Mouse (Mus musculus) hindbrain, postnatal 0 days (tissue): ENCODE data around the gene Jak2. TPM values are rescaled to one million over a fixed set of nuclear protein-coding genes. Genes with fewer than 3 reads are reported as not detected.

Experiments used
- ATAC-seq: fragments of 200-750 bp; cut with Nextera tagmentation; 2 replicates; pipeline ENCODE4 v1.8.0; 2017; ENCODE audit warnings: mild to moderate bottlenecking, moderate TSS enrichment, moderate library complexity
- DNase-seq: peaks from one replicate; pipeline ENCODE4 v3.0.0-alpha.2; 2015; ENCODE audit warnings: low spot score
- H3K27ac ChIP-seq: fragments of 300-500 bp; sonication (generic); 2 replicates; pipeline ENCODE4 v1.5.1; 2014; ENCODE audit warnings: mild to moderate bottlenecking
- H3K27me3 ChIP-seq: fragments of 300-500 bp; sonication (generic); 2 replicates; pipeline ENCODE4 v1.6.1; 2014; ENCODE audit warnings: low read length, mixed read lengths; ENCODE audit not compliant: insufficient read depth
- H3K36me3 ChIP-seq: fragments of 300-500 bp; sonication (generic); 2 replicates; pipeline ENCODE4 v1.6.1; 2014; ENCODE audit warnings: low read length, mixed read lengths; ENCODE audit not compliant: insufficient read depth
- H3K4me1 ChIP-seq: fragments of 300-500 bp; sonication (generic); 2 replicates; pipeline ENCODE4 v1.6.1; 2014; ENCODE audit warnings: antibody characterized with exemption, low read length, mixed read lengths; ENCODE audit not compliant: insufficient read depth
- H3K4me2 ChIP-seq: fragments of 300-500 bp; sonication (generic); 2 replicates; pipeline ENCODE4 v1.6.1; 2014; ENCODE audit warnings: low read depth, mild to moderate bottlenecking, low read length, moderate library complexity, mixed read lengths
- H3K4me3 ChIP-seq: fragments of 300-500 bp; sonication (generic); 2 replicates; pipeline ENCODE4 v1.5.1; 2014; ENCODE audit warnings: low read length
- H3K9ac ChIP-seq: fragments of 300-500 bp; sonication (generic); replicated peaks from 2 replicates; pipeline ENCODE4 v1.6.1; 2014; ENCODE audit warnings: mild to moderate bottlenecking, low read length, moderate library complexity, mixed read lengths
- H3K9me3 ChIP-seq: fragments of 300-500 bp; sonication (generic); 2 replicates; pipeline ENCODE4 v1.6.1; 2016; ENCODE audit warnings: low read length, mixed read lengths
- CTCF ChIP-seq: IDR thresholded peaks from 2 replicates; pipeline ENCODE4 v1.5.1; 2016; ENCODE audit warnings: antibody characterized with exemption, control low read depth, low read depth
- WGBS: fragments of 180-500 bp; shearing (Covaris S2); extraction: QIAGEN DNeasy Blood & Tissue Kit; methylation state at CpG from one replicate; pipeline ENCODE4 v1.1.7; 2014; 5-methylcytosine and 5-hydroxymethylcytosine counted together
- polyA plus RNA-seq: library from polyadenylated mRNA; unstranded; fragments of >200 nt; fragmentation: Nextera tagmentation; extraction: Ambion mirVana; gene quantifications from 2 replicates; pipeline ENCODE4 v1.2.1, GENCODE M21; 2015
- total RNA-seq: library from RNA; depleted of rRNA; stranded (reverse); fragments of >200 nt; gene quantifications from 2 replicates; pipeline ENCODE4 v1.2.3, GENCODE M21; 2014

The Jak2 gene
- total and polyA plus RNA-seq, 2 experiments from 2014 or later = 9.8 to 18.8 TPM

- WGBS = 1% methylated on average over 23 of the region's 23 CpGs
- Histone ChIP-seq H3K4me3 (peak within 1 kb of the TSS; percentile 44), H3K36me3 (no peaks in the 10 kb centered on the region), H3K27ac (peak within 1 kb of the TSS; percentile 52), H3K9ac (peak within 1 kb of the TSS; percentile 57), H3K27me3 (no peaks in the 10 kb centered on the region), H3K4me2 (peak within 1 kb of the TSS; percentile 60), H3K4me1 (no peaks in the 10 kb centered on the region), H3K9me3 (no peaks in the 10 kb centered on the region)
- ATAC-seq = peak; percentile 93
- peak; percentile 77 for DNase-seq
- TF ChIP-seq CTCF = no peak
Observed at GRCm38 (mm10) chr19:29334068-29334745, 82.6 kb downstream of the Jak2 start, which contains the start of gene Rln1. TSS of gene Rln1 (minus strand) at chr19:29334670.

- no peaks in the 10 kb centered on the region for H3K4me1 ChIP-seq
- no peaks in the 10 kb centered on the region for H3K9me3 ChIP-seq
- no peaks in the 10 kb centered on the region for H3K27me3 ChIP-seq
- H3K27ac ChIP-seq = no peak overlapping the region
- no peak overlapping the region for H3K4me2 ChIP-seq
- no peak for ATAC-seq
- H3K9ac ChIP-seq = no peak overlapping the region
- no peak overlapping the region for H3K4me3 ChIP-seq
- WGBS = 91% methylated on average over 2 of the region's 2 CpGs
- TF ChIP-seq CTCF = no peak
- no peaks in the 10 kb centered on the region for H3K36me3 ChIP-seq
- no peak for DNase-seq
Observed at GRCm38 (mm10) chr19:29336624-29337023, 85.0 kb downstream of the Jak2 start.

GRCm38 (mm10) chr19:29341029-29341428, 89.4 kb downstream of the Jak2 start:
- DNase-seq (no peak), ATAC-seq (no peak)
- Histone ChIP-seq H3K27ac (no peak overlapping the region), H3K4me2 (no peak overlapping the region), H3K9ac (no peak overlapping the region), H3K4me1 (no peaks in the 10 kb centered on the region), H3K36me3 (no peaks in the 10 kb centered on the region), H3K4me3 (no peak overlapping the region), H3K27me3 (no peaks in the 10 kb centered on the region), H3K9me3 (no peaks in the 10 kb centered on the region)
- WGBS = 72% methylated on average over 4 of the region's 4 CpGs
- no peak for TF ChIP-seq CTCF

GRCm38 (mm10) chr19:29342281-29342680, 90.7 kb downstream of the Jak2 start:
- Histone ChIP-seq H3K4me3 (no peak overlapping the region), H3K9me3 (no peaks in the 10 kb centered on the region), H3K36me3 (no peaks in the 10 kb centered on the region), H3K4me2 (no peak overlapping the region), H3K27ac (no peak overlapping the region), H3K9ac (no peak overlapping the region), H3K4me1 (no peaks in the 10 kb centered on the region), H3K27me3 (no peaks in the 10 kb centered on the region)
- no peak for TF ChIP-seq CTCF
- no peak for DNase-seq
- no peak for ATAC-seq
- 87% methylated on average over 6 of the region's 6 CpGs for WGBS

- Histone ChIP-seq H3K27me3 (no peaks in the 10 kb centered on the region), H3K36me3 (0 out of 2 replicates have a peak, but pooled peaks cover 2% of the 10 kb centered on the region), H3K27ac (no peak overlapping the region), H3K4me3 (no peak overlapping the region), H3K4me2 (no peak overlapping the region), H3K9ac (no peak overlapping the region), H3K4me1 (no peaks in the 10 kb centered on the region), H3K9me3 (no peaks in the 10 kb centered on the region)
- TF ChIP-seq CTCF = no peak
- DNase-seq (no peak), ATAC-seq (no peak)
Observed at GRCm38 (mm10) chr19:29344868-29345267, 93.2 kb downstream of the Jak2 start.

GRCm38 (mm10) chr19:29345636-29346035, 94.0 kb downstream of the Jak2 start:
- DNase-seq = no peak
- 0 out of 2 replicates have a peak, but pooled peaks cover 5% of the 10 kb centered on the region for H3K36me3 ChIP-seq
- H3K27me3 ChIP-seq = no peaks in the 10 kb centered on the region
- H3K4me3 ChIP-seq = no peak overlapping the region
- TF ChIP-seq CTCF = no peak
- no peak overlapping the region for H3K4me2 ChIP-seq
- no peak overlapping the region for H3K27ac ChIP-seq
- H3K9ac ChIP-seq = no peak overlapping the region
- no peaks in the 10 kb centered on the region for H3K4me1 ChIP-seq
- H3K9me3 ChIP-seq = no peaks in the 10 kb centered on the region
- no peak for ATAC-seq
- WGBS = 73% methylated on average over 6 of the region's 6 CpGs

- Histone ChIP-seq H3K4me1 (no peaks in the 10 kb centered on the region), H3K27me3 (no peaks in the 10 kb centered on the region), H3K9me3 (no peaks in the 10 kb centered on the region), H3K27ac (no peak overlapping the region), H3K4me2 (no peak overlapping the region), H3K4me3 (no peak overlapping the region), H3K9ac (no peak overlapping the region), H3K36me3 (peaks cover 5% of the 10 kb centered on the region; the same call in 1 of the 2 replicates)
- DNase-seq (no peak), ATAC-seq (no peak)
- no peak for TF ChIP-seq CTCF
- 19% methylated on average over 5 of the region's 5 CpGs for WGBS
Observed at GRCm38 (mm10) chr19:29350991-29351390, 99.4 kb downstream of the Jak2 start.
